Mouse (Mus musculus) hindbrain, embryonic 11.5 days (tissue): ENCODE data around the gene Bco1. TPM values are rescaled to one million over a fixed set of nuclear protein-coding genes. Genes with fewer than 3 reads are reported as not detected.

ENCODE experiments used
- ATAC-seq: fragments of 200-750 bp; cut with Nextera tagmentation; 2 replicates; pipeline ENCODE4 v1.8.0; 2017; ENCODE audit warnings: mild to moderate bottlenecking, moderate TSS enrichment, moderate library complexity; ENCODE audit not compliant: low FRiP score
- DNase-seq: peaks from one replicate; pipeline ENCODE4 v3.0.0-alpha.2; 2015; ENCODE audit warnings: low spot score
- H3K27ac ChIP-seq: fragments of 300-500 bp; sonication (generic); 2 replicates; pipeline ENCODE4 v1.5.1; 2014; ENCODE audit warnings: mild to moderate bottlenecking, low read depth, low read length
- H3K27me3 ChIP-seq: fragments of 300-500 bp; sonication (generic); 2 replicates; pipeline ENCODE4 v1.6.1; 2014; ENCODE audit warnings: mild to moderate bottlenecking, low read length, moderate library complexity, mixed read lengths; ENCODE audit not compliant: control insufficient read depth, insufficient read depth
- H3K36me3 ChIP-seq: fragments of 300-500 bp; sonication (generic); 2 replicates; pipeline ENCODE4 v1.6.1; 2014; ENCODE audit warnings: mild to moderate bottlenecking, low read length, moderate library complexity, mixed read lengths; ENCODE audit not compliant: control insufficient read depth, insufficient read depth
- H3K4me1 ChIP-seq: fragments of 300-500 bp; sonication (generic); replicated peaks from 2 replicates; pipeline ENCODE4 v1.6.1; 2014; ENCODE audit warnings: low read length, mixed read lengths; ENCODE audit not compliant: control insufficient read depth, insufficient read depth
- H3K4me2 ChIP-seq: fragments of 300-500 bp; sonication (generic); replicated peaks from 2 replicates; pipeline ENCODE4 v1.6.1; 2014; ENCODE audit warnings: mild to moderate bottlenecking, low read depth, low read length
- H3K4me3 ChIP-seq: fragments of 300-500 bp; sonication (generic); 2 replicates; pipeline ENCODE4 v1.5.1; 2014; ENCODE audit warnings: low read depth, low read length
- H3K9ac ChIP-seq: fragments of 300-500 bp; sonication (generic); 2 replicates; pipeline ENCODE4 v1.6.1; 2014; ENCODE audit warnings: low read depth, low read length
- H3K9me3 ChIP-seq: fragments of 300-500 bp; sonication (generic); 2 replicates; pipeline ENCODE4 v1.6.1; 2016; ENCODE audit warnings: low read length; ENCODE audit not compliant: control insufficient read depth
- WGBS: fragments of 180-500 bp; shearing (Covaris S2); extraction: QIAGEN DNeasy Blood & Tissue Kit; methylation state at CpG from one replicate; pipeline ENCODE4 v1.1.7; 2014; 5-methylcytosine and 5-hydroxymethylcytosine counted together
- polyA plus RNA-seq: library from polyadenylated mRNA; unstranded; fragments of >200 nt; fragmentation: Nextera tagmentation; extraction: Ambion mirVana; gene quantifications from 2 replicates; pipeline ENCODE4 v1.2.1, GENCODE M21; 2014

Gene Bco1
- polyA plus RNA-seq, 1 experiment from 2014 or later, result 0.25 TPM

DNA sequence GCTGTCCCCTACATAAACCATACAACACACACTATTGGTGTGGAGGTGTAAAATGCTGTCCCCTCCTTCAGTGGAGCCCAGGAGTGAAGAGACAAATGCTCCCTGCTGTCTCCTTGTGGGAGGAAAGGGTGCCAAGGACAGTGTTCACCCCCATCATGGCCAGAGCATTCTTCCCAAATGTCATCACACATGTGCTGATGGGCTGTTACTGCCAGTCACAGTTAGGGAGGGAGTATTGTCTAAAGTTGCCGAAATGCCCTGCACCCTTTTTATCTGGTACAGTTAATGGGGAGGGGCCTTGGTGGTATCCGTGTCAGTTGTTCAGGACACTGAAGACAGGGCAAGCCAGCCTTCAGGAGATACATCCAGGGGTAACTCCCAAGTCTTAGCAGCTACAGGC lies 70.9 kb downstream of the Bco1 start:
- WGBS, result 95% methylated on average over 2 of the region's 2 CpGs
- H3K36me3 ChIP-seq, result no peaks in the 10 kb centered on the region
- ATAC-seq (no peak), DNase-seq (no peak)
- H3K27me3 ChIP-seq, result no peaks in the 10 kb centered on the region
- no peak overlapping the region for H3K9ac ChIP-seq
- no peaks in the 10 kb centered on the region for H3K9me3 ChIP-seq
- H3K4me3 ChIP-seq, result no peak overlapping the region
- no peak overlapping the region for H3K27ac ChIP-seq
- no peak overlapping the region for H3K4me2 ChIP-seq
- H3K4me1 ChIP-seq, result no peaks in the 10 kb centered on the region

DNA sequence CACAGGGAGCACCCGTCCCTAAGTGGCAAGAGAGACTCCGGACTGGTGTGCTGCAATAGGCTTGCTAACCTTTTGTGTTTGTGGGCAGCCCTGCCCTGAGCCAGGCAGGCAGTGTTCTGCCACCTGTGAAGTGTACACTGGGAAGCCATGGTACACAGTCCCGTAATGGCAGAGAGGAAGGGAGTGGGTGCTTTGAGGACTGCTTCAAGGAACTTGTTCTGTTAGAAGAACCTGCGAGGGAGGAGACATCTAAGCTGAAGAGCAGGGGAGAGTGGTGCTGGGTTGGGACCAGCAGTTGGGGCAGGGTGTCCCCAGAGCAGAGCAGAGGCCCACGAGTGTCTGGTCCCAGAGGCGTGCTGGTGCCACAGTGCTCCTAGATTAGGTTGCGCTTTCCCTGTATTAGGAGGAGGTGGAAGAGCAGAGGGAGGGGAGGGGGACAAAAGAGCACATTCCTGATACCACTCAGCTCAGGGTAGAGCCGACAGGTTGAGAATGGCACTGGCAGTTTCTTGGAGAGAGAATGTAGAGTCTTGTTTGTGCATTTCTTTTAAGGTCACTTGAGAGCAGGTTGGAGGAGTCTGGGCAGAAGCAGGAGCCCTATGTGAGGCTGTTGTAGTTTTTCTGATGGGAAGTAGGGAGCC lies 71.7 kb downstream of the Bco1 start:
- Histone ChIP-seq H3K27ac (no peak overlapping the region), H3K9me3 (no peaks in the 10 kb centered on the region), H3K27me3 (no peaks in the 10 kb centered on the region), H3K4me3 (no peak overlapping the region), H3K9ac (no peak overlapping the region), H3K36me3 (no peaks in the 10 kb centered on the region), H3K4me2 (no peak overlapping the region), H3K4me1 (no peaks in the 10 kb centered on the region)
- DNase-seq (no peak), ATAC-seq (no peak)
- 82% methylated on average over 8 of the region's 8 CpGs for WGBS

DNA sequence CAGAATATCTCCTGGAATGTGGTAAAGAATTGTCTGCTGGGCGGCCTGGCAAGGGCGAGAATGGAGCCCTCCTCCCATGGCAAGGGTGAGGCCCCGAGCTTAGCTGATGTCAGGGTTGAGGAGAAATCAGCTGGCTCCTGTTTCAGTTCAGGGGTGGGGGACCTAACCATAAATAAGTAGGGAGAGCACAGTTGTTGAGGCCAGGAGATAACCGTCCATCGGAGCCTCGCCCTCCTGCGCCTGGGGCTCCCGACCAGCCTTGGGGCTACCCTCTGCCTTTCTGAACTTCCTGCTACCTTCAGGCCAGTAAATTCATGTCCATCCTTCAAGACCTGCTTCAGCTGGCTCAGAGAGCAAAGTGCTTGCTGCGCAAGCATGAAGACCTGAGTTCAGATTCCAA lies 72.7 kb downstream of the Bco1 start:
- H3K4me2 ChIP-seq, result no peak overlapping the region
- no peak overlapping the region for H3K4me3 ChIP-seq
- DNase-seq (no peak), ATAC-seq (no peak)
- no peaks in the 10 kb centered on the region for H3K4me1 ChIP-seq
- no peaks in the 10 kb centered on the region for H3K9me3 ChIP-seq
- no peaks in the 10 kb centered on the region for H3K27me3 ChIP-seq
- 90% methylated on average over 9 of the region's 9 CpGs for WGBS
- H3K27ac ChIP-seq, result no peak overlapping the region
- no peak overlapping the region for H3K9ac ChIP-seq
- H3K36me3 ChIP-seq, result no peaks in the 10 kb centered on the region

DNA sequence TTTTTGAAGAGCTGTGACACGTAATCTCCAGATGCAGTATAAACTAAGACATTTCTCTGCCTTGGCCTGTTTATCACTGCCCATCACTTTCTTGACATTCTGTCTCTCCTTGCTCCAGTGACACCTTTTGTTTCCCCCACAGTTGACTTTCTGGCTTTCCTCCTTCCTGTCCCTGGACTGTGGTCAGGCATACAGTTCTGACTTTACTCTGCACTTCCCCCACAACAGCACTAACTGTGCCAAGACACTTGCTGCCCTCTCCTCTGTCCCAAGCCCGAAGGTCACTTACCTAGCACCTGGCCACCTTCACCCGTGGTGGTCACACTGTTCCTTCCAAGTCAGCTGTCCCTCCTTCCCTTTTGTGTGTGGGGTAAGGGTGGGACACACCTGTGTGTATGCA lies 76.2 kb downstream of the Bco1 start:
- no peak overlapping the region for H3K9ac ChIP-seq
- no peaks in the 10 kb centered on the region for H3K27me3 ChIP-seq
- no peak overlapping the region for H3K27ac ChIP-seq
- WGBS, result 86% methylated on average over 3 of the region's 3 CpGs
- no peak overlapping the region for H3K4me2 ChIP-seq
- no peaks in the 10 kb centered on the region for H3K36me3 ChIP-seq
- no peak for DNase-seq
- no peaks in the 10 kb centered on the region for H3K4me1 ChIP-seq
- no peak for ATAC-seq
- H3K4me3 ChIP-seq, result no peak overlapping the region
- no peaks in the 10 kb centered on the region for H3K9me3 ChIP-seq

DNA sequence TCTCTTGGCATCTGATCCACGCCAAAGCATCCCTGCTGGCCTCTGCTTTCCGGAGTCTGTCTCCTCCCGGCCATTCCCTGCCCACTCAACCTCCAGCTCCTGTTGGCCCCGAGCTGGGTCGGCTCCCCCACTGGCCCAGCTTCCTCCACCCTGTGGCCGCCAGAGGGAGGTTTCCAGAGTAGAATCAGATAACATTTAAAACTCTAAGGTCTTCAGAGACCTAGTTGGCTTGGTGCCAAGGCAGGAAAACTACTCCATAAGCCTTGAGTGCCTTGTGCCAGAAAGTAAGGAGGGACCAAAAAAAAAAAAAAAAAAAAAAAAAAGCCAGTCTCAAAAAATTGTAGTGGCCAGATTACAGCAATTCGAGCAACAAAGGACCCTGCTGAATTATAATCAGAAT lies 77.2 kb downstream of the Bco1 start:
- H3K27me3 ChIP-seq, result no peaks in the 10 kb centered on the region
- WGBS, result 64% methylated on average over 7 of the region's 7 CpGs
- no peak overlapping the region for H3K27ac ChIP-seq
- H3K4me2 ChIP-seq, result no peak overlapping the region
- H3K9ac ChIP-seq, result no peak overlapping the region
- H3K9me3 ChIP-seq, result no peaks in the 10 kb centered on the region
- ATAC-seq, result no peak
- no peaks in the 10 kb centered on the region for H3K4me1 ChIP-seq
- DNase-seq, result peak; percentile 3
- H3K4me3 ChIP-seq, result no peak overlapping the region
- no peaks in the 10 kb centered on the region for H3K36me3 ChIP-seq

DNA sequence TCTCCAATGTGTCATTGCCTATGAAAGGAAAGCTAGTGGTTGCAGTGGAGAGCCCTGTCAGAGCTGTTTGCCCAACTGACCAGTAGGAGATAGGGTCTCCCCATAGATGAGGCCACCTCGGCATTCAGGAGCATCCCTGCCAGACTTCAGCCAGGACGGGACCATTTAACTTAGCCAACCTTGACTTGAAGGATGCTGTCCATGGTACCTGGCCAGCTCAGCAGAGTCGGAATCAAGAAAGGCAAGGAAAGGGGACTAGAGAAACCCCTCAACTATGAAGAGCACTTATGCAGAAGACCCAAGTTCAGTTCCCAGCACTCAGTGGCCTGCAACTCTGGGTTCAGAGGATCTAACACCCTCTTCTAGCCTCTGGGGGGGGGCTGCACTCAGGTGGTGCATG lies 78.0 kb downstream of the Bco1 start:
- DNase-seq, result no peak
- H3K4me1 ChIP-seq, result no peaks in the 10 kb centered on the region
- H3K4me2 ChIP-seq, result no peak overlapping the region
- 81% methylated on average over 3 of the region's 3 CpGs for WGBS
- H3K27me3 ChIP-seq, result no peaks in the 10 kb centered on the region
- no peak overlapping the region for H3K27ac ChIP-seq
- no peak overlapping the region for H3K4me3 ChIP-seq
- H3K9ac ChIP-seq, result no peak overlapping the region
- ATAC-seq, result no peak
- H3K36me3 ChIP-seq, result no peaks in the 10 kb centered on the region
- H3K9me3 ChIP-seq, result no peaks in the 10 kb centered on the region

DNA sequence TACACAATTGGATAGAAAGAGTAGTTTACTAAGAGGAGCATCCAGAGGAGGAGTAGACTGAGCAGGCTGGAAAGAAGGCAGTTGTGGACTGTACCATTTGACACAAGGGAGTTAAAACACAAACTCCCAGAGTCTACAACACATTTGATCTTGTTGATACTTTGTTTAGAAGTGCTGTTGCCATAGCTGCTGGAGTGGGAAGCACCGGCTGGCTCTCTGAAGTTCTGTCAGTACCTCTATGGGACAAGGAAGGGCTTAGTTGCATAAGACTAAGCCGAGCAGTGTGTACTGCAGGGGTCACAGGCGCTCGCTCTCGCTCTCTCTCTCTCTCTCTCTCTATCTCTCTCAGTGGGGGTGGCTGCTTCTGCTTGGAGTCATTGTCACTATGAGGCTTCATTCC lies 78.9 kb downstream of the Bco1 start:
- Histone ChIP-seq H3K4me1 (no peaks in the 10 kb centered on the region), H3K36me3 (no peaks in the 10 kb centered on the region), H3K27me3 (no peaks in the 10 kb centered on the region), H3K27ac (no peak overlapping the region), H3K9ac (no peak overlapping the region), H3K4me2 (no peak overlapping the region), H3K9me3 (no peaks in the 10 kb centered on the region), H3K4me3 (no peak overlapping the region)
- DNase-seq, result no peak
- no peak for ATAC-seq
- 91% methylated on average over 5 of the region's 5 CpGs for WGBS

DNA sequence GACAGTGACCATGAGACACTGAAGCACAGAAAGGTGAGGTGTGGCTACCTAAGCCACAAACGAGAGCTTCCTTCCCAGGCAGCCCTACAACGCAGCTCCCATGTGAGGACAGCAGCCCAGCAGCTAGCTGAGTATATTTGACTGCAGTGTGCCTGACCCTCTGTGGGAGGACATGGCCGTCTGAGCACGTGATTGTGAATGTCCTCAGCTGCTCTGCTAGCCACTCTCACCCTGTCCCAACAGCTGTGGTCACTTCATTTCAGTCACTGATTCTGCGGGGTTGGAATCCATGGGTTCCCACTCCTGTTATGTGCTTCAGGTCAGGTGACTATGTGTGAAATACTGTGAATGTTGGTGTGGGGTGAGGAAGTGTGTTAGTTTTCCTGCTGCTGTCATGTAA lies 80.7 kb downstream of the Bco1 start:
- DNase-seq (no peak), ATAC-seq (no peak)
- H3K4me1 ChIP-seq, result no peaks in the 10 kb centered on the region
- no peaks in the 10 kb centered on the region for H3K36me3 ChIP-seq
- no peak overlapping the region for H3K4me3 ChIP-seq
- no peaks in the 10 kb centered on the region for H3K9me3 ChIP-seq
- H3K4me2 ChIP-seq, result no peak overlapping the region
- no peak overlapping the region for H3K27ac ChIP-seq
- 81% methylated on average over 5 of the region's 5 CpGs for WGBS
- H3K27me3 ChIP-seq, result no peaks in the 10 kb centered on the region
- no peak overlapping the region for H3K9ac ChIP-seq

DNA sequence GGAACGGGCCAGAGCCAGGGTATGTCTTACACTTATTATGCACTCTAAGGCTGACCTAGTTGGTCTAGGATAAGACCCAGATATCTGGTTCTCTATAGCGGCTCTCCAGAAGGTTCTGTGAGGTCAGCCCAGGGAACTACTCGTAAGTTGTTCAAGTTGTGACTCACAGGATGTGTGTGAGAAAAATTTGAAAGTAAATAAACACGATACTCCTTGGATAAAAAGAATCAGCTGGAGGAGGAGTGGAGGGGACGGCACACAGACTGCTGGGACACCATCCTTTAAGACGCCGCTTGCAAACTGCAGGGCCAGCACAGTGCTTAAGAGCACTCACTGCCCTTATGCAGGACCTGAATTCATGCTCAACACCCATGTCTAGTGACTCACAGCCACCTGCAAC lies 81.6 kb downstream of the Bco1 start:
- H3K36me3 ChIP-seq, result no peaks in the 10 kb centered on the region
- DNase-seq (no peak), ATAC-seq (no peak)
- no peak overlapping the region for H3K4me3 ChIP-seq
- H3K27ac ChIP-seq, result no peak overlapping the region
- no peak overlapping the region for H3K4me2 ChIP-seq
- H3K9me3 ChIP-seq, result no peaks in the 10 kb centered on the region
- H3K9ac ChIP-seq, result no peak overlapping the region
- H3K27me3 ChIP-seq, result no peaks in the 10 kb centered on the region
- no peaks in the 10 kb centered on the region for H3K4me1 ChIP-seq
- 89% methylated on average over 7 of the region's 7 CpGs for WGBS
